Mouse (Mus musculus): ENCODE measurements around the gene Epb41.

GRCm38 (mm10) chr4:132111227-132111626 is 36.1 kb upstream of the Epb41 start:
- TF ChIP-seq CTCF (IDR thresholded peaks at IDR 0.05; ENCODE audit: low read depth, low read length) = no peak
- TF ChIP-seq POLR2A (IDR thresholded peaks at IDR 0.05; ENCODE audit: borderline replicate concordance, low read depth, low read length) = no peak
